Mouse (Mus musculus): ENCODE data around the gene Snph.
"Not testable (repeated sequence)": the region's sequence is repeated elsewhere in the genome, so short reads cannot be mapped to it uniquely, and the experiment has no call there.

Gene Snph

DNA sequence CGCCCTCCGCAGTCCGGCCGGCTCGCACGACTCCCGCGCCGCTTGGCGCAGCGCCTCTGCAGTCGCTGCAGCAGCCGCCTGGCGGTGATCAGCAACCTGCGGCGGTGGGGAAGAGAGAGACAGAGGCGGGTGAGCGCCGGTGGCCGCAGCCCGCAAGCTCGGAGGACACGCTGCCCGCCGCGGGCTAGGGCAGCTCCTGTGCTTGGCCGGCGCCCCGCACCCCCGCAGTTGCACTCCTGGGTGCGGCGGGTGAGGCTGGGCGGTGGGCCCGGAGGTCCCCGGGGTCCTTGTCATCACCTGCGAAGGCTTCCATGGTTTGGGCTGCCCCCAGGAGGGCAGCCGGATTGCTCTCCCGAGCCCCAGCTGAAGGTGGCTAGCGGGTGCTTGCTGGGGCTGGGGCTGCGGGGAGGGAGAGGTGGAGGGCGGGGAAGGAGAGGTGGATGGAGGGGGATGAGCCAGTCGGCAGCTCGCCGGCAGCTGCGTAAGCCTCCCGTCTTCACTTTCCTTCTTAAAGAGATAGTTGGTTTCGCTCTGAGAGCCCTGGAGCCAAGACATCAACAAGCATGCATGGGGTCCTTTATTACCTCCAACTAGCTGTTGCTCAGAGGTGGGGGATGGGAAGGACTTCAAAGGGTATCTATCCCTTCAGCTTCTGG is at the start of gene Snph:
Gene Snph, minus strand, starts transcription at position 435 of the 656 bp plus-strand sequence.
- peak; percentile 80 for DNase-seq

DNA sequence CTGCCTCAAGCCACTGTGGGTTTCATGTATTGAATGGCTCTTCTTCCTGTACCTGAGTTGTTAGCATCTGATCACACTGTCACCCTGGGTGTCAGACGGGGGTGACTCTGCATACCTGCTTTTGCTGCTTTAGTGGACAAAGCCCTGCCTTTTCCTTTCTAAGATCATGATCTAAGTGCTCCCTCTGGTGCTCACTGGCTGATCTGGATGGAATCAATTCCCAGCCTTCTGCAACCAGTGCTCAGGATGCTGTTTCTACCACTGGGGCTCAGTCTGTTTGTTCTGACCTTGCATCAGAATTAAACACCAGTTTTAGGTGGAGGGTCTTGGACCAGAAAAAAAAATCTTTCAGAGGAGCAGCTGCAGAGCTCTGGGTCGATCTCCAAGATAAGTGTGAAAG is 43.8 kb upstream of the Snph start:
- DNase-seq = no peak

DNA sequence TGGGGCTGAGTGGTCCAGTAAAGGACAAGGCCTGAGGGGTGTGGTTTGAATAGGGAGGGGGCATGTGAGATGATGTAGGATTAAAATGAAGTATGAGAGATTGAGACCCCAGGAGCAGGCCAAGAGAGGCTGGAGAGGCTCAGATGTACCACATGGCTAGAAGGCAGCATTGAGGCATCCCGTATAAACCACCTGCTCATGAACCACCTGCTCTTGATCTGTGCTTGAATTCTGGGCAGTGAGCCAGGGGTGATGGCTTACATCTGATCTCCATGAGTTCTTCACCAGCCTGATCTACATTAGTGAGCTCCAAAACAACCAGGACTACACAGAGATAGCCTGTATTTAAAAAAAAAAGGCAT is 38.6 kb upstream of the Snph start:
- DNase-seq = no peak

DNA sequence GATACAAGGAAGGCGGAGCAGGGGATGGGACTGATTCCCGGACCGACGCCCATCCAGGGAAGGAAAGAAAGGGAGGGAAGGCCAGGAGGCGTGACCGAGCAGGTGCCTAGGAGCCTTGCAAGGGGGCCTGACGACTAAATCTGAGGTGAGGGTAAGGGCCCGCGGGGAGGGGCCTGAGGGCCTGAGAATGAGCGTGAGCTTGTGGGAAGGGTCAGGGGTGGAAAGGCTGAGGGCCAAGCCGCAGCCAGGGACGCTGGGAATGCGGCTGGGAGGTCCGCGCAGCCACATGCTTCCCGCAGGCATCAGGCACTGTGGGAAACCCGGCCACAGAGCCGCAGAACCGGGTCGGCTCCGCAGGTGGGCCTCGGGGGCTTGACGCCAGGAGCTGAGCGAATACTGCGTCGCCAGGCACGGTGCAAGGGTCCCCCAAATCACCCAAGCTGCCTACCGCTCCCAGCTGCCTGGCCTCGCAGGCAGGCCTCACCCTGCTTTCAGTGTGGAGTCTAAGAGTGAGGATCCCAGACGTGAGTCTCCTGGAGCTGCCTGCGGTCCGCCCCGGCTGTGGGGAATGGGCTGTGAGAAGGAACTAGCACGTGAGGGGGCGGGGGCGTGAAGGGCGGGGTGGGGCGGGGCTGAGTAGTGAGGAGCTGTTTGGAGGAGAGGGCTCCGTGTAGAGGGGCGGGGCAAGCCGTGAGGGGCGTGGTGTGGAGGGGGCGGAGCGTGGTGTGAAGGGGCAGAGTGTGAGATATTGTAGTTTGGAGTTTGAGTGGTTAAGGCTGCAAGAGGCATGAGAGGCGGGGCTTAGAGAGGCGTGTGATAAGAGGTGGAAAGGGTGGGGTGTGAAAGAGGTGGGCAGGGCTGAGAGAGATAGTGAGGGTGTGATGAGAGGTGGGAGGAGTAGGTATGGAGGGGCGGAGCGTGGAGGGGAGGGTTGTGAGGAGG is 37.9 kb upstream of the Snph start:
- DNase-seq = no peak

DNA sequence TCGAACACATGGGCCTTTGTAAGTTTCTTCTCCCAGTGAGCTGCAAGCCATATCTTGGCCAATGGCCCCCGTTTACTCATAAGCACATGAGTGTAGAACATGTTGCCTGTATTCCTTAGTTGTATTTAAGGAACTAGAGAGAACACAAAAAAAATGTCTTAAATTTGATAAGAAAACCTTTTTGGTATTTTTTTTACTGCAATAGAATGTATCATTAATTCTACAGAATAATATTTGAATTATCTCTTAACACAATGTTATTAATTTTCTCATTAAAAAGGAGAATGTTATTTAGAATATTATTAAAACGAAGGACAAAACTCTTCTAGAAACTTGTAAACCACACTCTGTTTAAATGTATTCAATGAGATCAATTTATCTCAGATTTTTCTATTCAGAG is 36.0 kb upstream of the Snph start, which contains the start of gene Rad21l:
Gene Rad21l, minus strand, starts transcription at position 101 of the 400 bp plus-strand sequence.
- DNase-seq = no peak

DNA sequence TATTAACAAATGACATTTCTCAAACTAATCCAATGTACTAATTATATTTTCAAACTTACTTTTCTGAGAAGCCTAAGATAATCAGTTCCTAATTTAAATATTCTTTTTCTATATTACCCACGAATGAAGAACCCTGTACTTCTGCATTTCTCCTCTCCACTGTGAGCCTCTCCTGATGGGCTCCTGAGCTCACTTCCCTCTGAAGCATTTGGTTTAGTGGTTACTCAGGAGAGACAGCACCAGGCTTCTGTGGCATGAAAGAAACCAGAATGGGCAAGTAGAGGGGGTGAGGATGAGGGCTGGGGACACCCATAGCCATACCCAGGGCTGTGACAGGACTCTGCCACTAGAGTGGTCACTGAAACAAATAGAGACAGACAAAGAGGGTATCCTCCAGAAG is 19.7 kb upstream of the Snph start:
- no peak for DNase-seq

DNA sequence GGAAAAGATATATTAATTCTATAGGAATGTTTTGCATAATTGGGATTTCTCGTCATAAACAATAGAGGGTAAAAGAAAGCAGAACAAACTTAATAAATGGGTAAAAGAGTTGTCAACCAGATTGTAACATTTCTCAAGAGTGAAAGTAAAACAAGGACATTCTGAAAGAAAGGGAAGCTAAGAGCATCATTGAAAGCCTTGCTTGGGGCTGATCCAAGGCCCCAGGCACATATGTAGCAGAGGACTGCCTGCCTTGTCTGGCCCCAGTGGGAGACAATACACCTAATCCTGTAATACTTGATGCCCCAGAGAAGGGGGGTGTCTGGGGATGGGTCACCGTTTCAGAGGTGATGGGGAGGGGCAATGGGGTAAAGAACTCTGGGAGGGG is 3.6 kb upstream of the Snph start:
- DNase-seq = no peak

DNA sequence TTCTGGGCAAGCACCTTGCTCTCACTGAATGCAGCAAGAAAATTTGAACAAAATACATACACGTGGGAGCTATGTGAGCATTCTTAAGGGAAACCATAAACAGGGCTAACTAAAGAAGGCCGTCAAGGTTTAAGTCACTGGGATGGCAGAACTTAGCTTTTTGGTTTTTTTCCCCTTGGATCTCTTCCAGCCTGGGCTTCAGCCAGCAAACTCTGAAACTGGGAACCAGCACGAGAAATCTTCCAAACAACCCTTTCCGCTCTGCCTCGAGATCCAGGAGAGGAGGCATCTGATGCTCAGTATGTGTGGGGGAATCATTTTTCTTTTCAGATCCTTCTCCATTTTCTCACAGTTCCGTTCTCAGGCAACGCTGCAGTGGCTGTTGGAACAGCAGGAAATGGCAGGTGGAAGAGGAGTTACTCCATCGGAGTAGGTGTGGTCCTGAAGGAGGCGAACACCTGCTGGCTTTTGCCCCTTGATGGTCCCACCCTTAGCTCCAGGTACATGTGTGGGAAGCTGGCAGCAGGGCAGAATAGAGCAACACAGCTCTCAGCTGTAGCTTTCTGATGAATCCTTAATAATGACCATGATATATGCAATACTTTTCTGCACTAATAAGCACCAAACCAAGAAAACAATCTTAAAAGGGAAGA is 3.1 kb upstream of the Snph start:
- no peak for DNase-seq

DNA sequence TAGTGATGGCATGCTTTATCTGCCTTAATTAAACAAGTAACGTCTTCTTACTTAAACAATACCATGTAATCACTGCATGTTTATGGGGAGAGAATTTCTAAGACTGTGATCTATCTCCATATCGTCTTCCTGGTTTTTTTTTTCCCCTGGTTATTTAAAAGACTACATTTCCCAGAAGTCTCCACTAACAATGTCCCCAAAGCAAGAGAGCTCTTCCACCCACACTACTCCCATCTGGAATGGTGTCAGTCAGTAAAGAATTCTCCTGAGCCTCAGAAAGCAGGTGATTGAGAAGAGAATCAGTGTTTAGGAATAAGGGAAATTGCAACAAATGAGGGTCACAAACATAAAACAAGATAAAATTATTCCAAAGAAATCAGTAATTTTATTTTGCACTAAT is 2.5 kb upstream of the Snph start:
- DNase-seq = no peak

DNA sequence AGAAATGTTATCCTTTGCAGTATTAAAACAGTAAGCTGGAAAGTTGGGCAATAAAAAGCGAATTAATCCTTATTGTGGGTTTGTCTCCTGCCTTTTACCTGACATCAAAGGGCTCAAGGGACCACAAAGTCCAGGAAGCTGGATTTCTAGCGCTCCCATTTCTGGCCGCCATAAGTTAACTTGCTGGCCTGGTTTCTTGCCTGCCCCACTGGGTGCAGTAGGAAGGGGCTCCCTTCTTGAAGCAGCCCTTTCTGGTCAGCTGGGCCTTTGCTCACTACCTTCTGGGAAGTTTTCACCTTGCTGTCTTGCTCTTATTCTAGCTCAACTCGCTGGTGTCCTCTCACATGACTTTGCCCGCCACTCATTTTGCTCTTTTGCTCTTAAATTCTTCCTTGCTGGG is 589 bp upstream of the Snph start:
- DNase-seq = no peak

DNA sequence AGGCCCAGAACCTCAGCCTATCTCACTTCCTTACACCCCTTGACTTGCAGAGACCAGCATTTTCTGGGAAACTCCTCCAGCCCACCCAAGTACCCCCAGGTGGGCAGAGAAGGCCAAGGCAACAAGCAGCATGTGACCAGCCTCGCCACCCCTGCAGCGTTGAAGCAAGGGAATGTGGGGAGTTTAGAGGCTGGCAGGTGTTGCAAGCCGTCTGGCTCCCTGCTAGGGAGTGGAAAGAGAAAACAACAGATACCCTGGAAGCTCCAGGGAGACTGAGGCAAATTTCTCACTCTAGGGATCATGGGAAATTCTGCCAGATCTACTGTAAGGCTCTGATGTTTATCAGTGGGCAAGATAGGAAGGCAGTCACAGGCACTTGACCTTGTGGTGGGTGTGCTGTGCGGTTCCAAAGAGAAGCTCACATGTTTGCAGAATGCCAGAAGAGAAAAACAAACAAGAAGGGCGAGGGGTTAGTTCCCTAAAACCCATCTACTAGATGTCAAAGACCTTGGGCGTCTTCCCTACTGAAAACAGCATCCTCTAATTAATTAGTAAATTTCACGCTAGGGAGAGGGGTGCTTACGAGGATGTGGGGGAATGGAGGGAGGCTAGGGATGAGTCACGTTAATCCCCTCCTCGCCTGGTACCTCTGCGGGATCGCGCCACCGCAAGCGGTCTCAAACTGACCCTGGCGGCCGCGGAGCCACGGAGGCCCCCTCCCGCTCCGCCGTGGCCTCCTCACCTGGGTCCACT is 811 bp downstream of the Snph start:
- DNase-seq = no peak

DNA sequence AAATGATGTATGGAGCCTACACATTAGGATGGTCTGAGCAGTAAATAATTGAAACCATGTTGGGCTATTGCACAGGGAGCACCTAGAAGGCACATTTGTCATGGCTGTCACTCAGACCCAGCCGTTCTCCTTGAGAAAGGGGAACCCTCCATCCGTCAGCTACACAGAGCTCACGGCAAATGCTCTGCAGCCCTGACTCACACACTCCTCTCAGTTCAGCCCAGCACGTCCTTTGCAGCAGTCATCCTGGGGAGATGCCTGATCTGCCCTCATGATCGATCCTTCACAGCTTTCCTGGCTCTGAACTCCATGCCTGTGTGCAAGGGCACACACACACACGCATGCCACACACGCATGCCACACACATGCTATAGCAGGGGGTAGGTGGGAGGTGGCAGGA is 3.1 kb downstream of the Snph start:
- no peak for DNase-seq

DNA sequence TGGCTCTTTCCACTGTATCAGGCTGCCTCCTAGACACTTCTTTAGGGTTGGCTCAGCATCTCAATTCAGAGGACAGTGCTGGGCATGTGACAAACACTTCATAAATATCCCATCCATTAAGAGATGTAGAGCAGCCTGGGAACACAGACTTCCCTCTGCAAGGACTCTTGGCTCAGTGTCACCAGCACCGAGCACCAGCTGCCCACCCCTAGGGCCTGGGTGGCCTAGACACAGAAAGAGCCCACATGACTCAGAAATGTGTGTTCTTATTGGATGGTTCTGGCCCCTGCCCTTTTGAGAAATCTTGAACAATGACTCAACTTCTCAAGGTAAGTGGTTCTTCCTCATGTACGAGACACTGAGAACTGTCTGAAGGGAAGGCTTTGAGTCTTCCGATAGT is 4.4 kb downstream of the Snph start:
- DNase-seq = no peak

DNA sequence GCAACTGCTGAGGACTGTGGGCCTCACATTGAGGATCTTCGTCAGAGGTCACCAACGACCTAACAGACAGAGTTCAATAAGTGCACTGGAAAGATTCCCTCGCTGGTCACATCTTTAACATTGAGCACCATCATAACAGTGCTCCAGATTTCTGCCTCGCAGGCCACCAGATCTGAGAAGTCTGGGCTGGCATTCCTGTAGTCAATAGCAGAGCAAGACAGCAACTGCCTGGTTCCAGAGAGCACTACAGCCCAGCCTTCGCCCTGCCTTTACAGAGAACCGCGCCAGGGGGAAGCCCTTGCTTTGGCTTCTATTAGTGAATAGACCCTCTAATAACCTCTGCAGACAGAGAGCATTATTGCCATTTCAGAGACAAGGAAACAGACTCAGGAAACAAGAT is 6.1 kb downstream of the Snph start:
- no peak for DNase-seq

DNA sequence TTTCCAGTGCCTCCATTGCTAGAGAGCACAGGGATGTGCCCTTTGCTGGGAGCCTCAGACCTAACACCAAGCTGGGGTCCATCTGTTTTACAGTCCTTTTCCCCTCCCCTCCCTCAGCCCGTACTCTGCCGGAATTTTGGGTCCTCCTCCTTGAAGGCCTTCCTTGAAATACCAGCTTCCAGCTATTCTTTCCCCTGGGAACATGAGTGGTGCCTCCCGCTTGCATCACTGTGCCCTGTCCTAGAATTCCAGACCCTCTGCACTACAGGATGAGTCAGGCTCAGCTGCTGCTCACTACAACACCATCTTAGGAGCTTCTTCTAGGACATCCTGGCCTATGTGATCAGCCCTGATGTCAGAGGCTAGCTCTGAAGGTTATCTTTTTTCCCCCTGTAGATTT is 8.6 kb downstream of the Snph start:
- DNase-seq = no peak

DNA sequence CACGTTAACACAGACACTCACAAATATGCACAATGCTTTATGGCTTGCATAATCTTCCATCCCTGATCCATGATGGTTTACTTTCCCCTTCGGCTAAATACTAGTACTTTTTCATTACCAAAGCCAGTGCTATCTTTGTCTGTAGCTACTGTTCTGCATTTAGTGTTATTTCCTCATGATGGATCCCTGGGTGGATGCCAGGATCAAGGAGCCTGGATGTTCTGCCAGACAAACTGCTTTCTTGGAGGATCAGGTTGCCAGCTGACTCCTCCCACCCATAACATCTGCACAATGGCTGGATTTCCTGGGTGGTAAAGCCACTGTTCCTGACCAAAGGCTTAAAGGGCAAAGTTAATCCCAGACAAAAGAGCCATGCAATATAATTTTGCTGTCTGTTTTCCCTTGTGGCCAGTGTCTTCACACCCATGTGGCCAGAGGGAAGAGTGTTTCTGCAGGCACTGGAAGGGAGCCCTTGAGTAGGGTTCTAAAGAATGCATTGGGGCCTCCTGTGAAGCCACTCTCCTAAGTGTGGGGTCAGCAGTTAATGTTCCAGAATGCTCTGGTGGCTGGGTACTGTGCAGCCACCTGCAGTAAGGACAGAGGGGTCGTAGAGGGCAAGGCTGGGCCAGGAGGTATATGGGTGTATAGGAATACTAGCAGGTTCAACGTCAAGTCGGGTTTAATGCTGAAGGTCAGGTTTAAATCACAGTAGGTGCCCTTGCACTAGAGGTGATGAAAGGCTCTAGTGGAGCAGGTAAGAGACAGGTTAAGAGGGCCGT is 15.7 kb downstream of the Snph start:
- peak; percentile 41 for DNase-seq

DNA sequence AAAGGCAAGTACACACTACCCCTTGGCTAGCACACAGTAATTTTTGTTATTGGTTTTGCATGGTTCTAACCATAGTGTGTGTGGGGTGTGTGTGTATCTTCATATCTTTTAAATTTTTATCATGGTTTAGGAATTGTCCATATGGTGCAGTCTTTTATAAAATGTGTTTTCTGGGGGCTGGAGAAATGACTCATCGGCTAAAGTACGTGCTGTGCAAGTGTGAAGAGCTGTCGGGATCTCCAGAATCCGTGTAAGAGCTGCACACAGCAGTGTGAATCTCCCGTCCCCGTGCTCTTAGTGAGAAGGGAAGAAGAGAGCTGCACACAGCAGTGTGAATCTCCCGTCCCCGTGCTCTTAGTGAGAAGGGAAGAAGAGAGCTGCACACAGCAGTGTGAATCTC is 16.6 kb downstream of the Snph start:
- DNase-seq = not testable (repeated sequence)

DNA sequence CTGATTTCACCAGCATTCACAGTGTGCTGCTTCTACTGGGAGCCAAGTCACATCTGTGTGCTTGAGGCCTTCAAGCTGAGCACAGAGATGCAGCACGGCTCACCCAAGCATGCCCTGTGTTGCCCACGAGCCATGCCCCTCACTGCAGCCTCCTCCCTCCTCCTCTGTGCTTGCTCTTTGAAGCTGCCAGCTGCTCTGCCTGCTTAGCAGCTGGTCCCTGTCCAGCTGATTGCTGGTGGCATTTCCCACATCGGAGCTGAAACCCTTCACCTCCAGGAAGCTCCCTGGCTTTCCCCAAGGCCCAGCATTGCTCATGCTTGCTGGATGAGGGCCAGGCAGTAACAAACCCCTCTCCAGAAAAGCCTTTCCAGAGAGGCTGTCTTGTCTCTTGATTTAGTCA is 22.4 kb downstream of the Snph start:
- no peak for DNase-seq

DNA sequence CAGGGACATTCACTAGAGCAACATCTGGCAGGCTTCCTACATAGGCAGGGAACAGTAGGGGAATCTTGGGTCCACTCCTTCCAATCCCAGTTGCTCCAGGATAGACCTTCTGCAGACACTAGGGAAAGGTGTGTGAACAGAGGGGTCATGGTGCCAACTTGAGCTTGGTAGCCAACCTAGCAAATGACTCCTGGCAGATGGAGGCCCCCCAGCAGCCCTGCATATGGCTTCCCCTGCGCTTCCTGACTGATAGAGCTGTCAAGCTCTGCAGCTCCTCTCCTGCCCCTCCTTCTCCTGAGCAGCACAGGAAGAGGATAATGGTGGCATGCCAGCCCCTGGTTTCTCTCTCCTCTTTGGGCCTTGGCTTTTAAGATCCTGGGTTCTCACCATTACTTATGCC is 24.0 kb downstream of the Snph start:
- no peak for DNase-seq

DNA sequence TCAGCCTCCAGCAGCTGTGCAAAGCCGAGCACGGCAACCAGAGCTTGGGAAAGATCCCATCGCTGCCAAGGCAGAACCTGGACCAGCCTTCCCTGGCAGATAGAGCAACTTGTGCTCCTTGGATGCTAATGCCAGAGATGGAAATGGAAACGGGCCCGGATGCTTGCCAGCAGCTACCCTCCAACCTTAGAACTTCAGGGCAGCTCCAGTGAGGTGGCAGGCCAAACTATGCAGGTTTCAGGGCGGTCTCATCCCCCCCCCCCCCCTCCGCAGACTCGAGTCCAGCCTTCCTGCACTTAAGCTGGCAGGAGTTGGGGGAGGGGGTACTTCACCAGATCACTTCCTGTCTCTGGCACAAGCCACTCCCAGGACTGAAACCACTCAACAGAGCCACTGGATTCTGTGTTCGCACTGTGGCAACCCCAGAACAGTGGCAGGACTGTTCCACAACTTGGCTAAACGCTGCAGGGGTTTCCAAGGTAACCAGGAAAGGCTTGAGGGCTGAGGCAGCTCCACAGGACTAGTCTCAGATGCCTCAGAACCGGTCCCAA is 26.9 kb downstream of the Snph start:
- DNase-seq = peak; percentile 60

DNA sequence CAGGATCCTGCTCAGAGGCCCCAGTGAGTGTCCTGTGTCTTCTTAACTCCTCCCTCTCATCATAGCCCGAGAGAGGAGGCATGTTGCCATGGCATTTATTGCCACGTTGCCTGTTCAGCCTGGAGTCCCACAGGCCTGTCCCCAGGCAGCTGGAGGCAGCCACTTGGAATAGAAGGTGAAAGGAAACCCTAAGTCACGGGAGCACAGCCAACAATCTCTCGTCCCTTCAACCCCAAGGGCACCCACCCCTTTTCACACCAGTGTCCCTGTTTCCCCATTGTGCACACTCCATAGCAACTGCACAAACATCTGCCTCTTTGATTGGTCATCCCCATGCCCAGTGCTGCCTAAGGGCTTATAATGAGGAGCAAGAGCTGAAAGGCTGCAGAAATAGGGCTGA is 28.8 kb downstream of the Snph start:
- DNase-seq = peak; percentile 29

DNA sequence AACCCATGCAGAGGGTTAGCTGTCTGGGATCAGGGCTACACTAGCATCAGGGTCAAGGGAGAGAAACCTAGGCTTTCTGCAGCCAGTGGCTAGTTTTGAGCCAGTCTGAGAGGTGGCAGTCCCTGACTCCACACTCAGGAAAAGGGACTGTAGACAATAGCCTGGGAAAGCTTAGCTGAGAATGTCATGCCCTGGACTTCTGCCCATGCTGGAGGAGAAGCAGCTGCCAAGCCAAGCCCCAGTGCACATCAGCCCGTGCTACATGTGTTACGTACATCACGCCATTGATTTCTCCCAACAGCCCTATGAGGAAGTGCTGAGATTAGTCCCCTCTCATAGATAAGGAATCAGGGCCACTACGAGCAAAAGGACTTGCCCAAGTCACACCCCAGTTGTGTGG is 30.3 kb downstream of the Snph start:
- no peak for DNase-seq

Data from right cerebral cortex, postnatal 14 days (tissue).